Mouse (Mus musculus): ENCODE data around the gene Phgdh.

Phgdh gene

GRCm38 (mm10) chr3:98339706-98340109 lies at the start of gene Phgdh:
Gene Phgdh (minus strand): TSS chr3:98339990.
- peak; percentile 63 to 64 for DNase-seq

- no peak for DNase-seq
Observed at GRCm38 (mm10) chr3:98389305-98389704, 49.5 kb upstream of the Phgdh start.

- DNase-seq, result peak in 1 of 2 experiments; percentile 42
Observed at GRCm38 (mm10) chr3:98387756-98388155, 48.0 kb upstream of the Phgdh start.

GRCm38 (mm10) chr3:98387086-98387485 lies 47.3 kb upstream of the Phgdh start:
- DNase-seq, result no peak

- DNase-seq, result no peak
Observed at GRCm38 (mm10) chr3:98383024-98383790, 43.4 kb upstream of the Phgdh start.

GRCm38 (mm10) chr3:98382246-98382939 lies 42.6 kb upstream of the Phgdh start, which contains the start of gene Zfp697:
Gene Zfp697 (plus strand): TSS chr3:98382461.
- DNase-seq, result peak; percentile 82 to 88

- no peak for DNase-seq
Observed at GRCm38 (mm10) chr3:98381677-98382245, 42.0 kb upstream of the Phgdh start.

- DNase-seq, result peak; percentile 79 to 89
Observed at GRCm38 (mm10) chr3:98379236-98379635, 39.4 kb upstream of the Phgdh start.

GRCm38 (mm10) chr3:98378267-98378666 lies 38.5 kb upstream of the Phgdh start:
- DNase-seq, result no peak

GRCm38 (mm10) chr3:98374980-98375379 lies 35.2 kb upstream of the Phgdh start:
- DNase-seq, result no peak

GRCm38 (mm10) chr3:98374062-98374719 lies 34.4 kb upstream of the Phgdh start:
- DNase-seq, result no peak

GRCm38 (mm10) chr3:98368776-98369175 lies 29.0 kb upstream of the Phgdh start:
- peak; percentile 71 to 79 for DNase-seq

- peak; percentile 61 to 80 for DNase-seq
Observed at GRCm38 (mm10) chr3:98368283-98368682, 28.5 kb upstream of the Phgdh start.

- no peak for DNase-seq
Observed at GRCm38 (mm10) chr3:98366823-98367222, 27.0 kb upstream of the Phgdh start.

- no peak for DNase-seq
Observed at GRCm38 (mm10) chr3:98366086-98366485, 26.3 kb upstream of the Phgdh start.

GRCm38 (mm10) chr3:98362753-98363152 lies 23.0 kb upstream of the Phgdh start:
- peak; percentile 36 to 59 for DNase-seq

- DNase-seq, result no peak
Observed at GRCm38 (mm10) chr3:98356632-98357370, 17.0 kb upstream of the Phgdh start.

- DNase-seq, result no peak
Observed at GRCm38 (mm10) chr3:98356026-98356365, 16.2 kb upstream of the Phgdh start.

GRCm38 (mm10) chr3:98355344-98356025 lies 15.7 kb upstream of the Phgdh start:
- no peak for DNase-seq

- DNase-seq, result peak; percentile 57 to 70
Observed at GRCm38 (mm10) chr3:98353892-98354291, 14.1 kb upstream of the Phgdh start.

- DNase-seq, result no peak
Observed at GRCm38 (mm10) chr3:98348705-98349104, 8.9 kb upstream of the Phgdh start.

- DNase-seq, result no peak
Observed at GRCm38 (mm10) chr3:98348106-98348505, 8.3 kb upstream of the Phgdh start.

Measured in kidney, adult 8-10 months (tissue).